Mouse (Mus musculus) heart, postnatal 0 days (tissue): ENCODE measurements around the gene Dab1.

Experiments
- CTCF ChIP-seq: IDR thresholded peaks from 2 replicates; pipeline ENCODE4 v1.5.1; 2016; ENCODE audit warnings: antibody characterized with exemption, control low read depth, low read depth
- EP300 ChIP-seq: IDR thresholded peaks from 2 replicates; pipeline ENCODE4 v1.6.1; 2016; ENCODE audit warnings: antibody characterized with exemption, low read depth

DNA sequence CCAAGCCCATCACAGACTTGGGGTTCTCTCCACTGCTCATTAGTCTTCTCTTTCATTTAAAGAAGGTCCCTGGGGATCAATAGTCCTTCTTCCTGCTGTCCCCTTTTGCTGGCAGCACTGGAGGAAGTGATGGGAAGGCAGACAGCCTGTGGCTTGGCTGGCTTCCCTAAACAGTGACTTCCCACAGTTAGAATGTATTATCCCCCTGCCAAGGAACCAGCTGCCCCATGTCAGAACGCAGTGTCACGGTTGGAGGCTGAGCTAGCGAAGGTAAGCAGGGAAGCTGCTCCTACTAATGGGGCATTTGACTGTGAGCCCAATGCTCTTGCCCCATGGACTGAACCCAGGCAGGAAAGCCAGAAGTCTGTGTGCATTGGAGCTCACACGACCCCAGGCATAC is 162.2 kb downstream of the Dab1 start:
- TF ChIP-seq CTCF (no peak), EP300 (no peak)
